In the genomic region with DNA sequence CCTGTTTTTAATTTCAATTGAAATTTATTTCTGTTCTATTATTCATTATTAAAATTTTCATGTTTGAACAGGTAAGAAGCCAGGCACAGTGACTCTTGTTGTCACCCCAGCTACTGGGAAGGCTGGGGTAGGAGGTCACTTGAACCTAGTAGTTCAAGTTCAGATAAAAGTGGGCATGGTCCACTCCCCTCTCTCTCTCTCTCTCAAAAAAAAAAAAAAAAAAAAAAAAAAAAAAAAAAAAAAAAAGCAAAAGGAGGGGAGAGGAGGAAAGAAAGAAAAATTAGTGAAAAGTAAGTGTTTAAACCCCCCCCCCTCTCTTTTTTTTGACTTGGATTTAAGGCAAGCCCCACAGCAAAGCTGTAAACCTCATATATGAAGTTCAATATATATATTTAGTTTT, we compare ENCODE assay signal across 22 mouse cellular contexts. TPM values are rescaled to one million over a fixed set of nuclear protein-coding genes. Genes with fewer than 3 reads are reported as not detected.
"Had no signal": no experiment of that assay in that cellular context is flagged by ENCODE, and none has a peak within 500 bp of the region (broad histone marks: within the 10 kb centered on the region; RNA-seq: fewer than 3 reads in every experiment).

No protein-coding gene starts in this region.

- H3K9me3 ChIP-seq: neural tube, embryonic 15.5 days; stomach, embryonic 15.5 days had no signal

- H3K4me2 ChIP-seq: neural tube, embryonic 13.5 days; neural tube, embryonic 15.5 days; stomach, embryonic 15.5 days had no signal

- H3K4me3 ChIP-seq: neural tube, embryonic 13.5 days; neural tube, embryonic 15.5 days; stomach, embryonic 15.5 days had no signal

- DNase-seq: retina, postnatal 1 day; right cerebral cortex, adult 18-20 months; right cerebral cortex, postnatal 14 days; right cerebral cortex, postnatal 25 days; right cerebral cortex, postnatal 4 days; spleen, adult 18-20 months; thymus, adult 18-20 months; thymus, adult 2 months; thymus, postnatal 14 days; thymus, postnatal 25 days; thymus, postnatal 36 days; thymus, postnatal 4 days had no signal

- H3K9ac ChIP-seq: neural tube, embryonic 13.5 days; neural tube, embryonic 15.5 days; stomach, embryonic 15.5 days had no signal

- H3K36me3 ChIP-seq: neural tube, embryonic 13.5 days; neural tube, embryonic 15.5 days; stomach, embryonic 15.5 days had no signal

- H3K27ac ChIP-seq: neural tube, embryonic 13.5 days; neural tube, embryonic 15.5 days; stomach, embryonic 15.5 days; stomach, postnatal 0 days had no signal

- H3K4me1 ChIP-seq: neural tube, embryonic 13.5 days; neural tube, embryonic 15.5 days; stomach, embryonic 15.5 days had no signal

RNA-seq across cellular contexts. Expression of a gene that starts 9.9 kb away (rescaled TPM):
- total RNA-seq: neutrophil, adult 5-6 weeks had no signal
- polyA plus RNA-seq: neural tube, embryonic 13.5 days; neural tube, embryonic 14.5 days; spleen, adult 2 months; stomach, embryonic 14.5 days; stomach, embryonic 15.5 days; stomach, embryonic 16.5 days; stomach, postnatal 0 days had no signal

RNA-seq across cellular contexts. Expression of a gene that starts 50.6 kb away (rescaled TPM):
- total RNA-seq: neutrophil, adult 5-6 weeks had no signal
- polyA plus RNA-seq: neural tube, embryonic 13.5 days; small intestine, adult 2 months; spleen, adult 2 months had no signal
